Mouse (Mus musculus): Measurements from ENCODE around the gene 3110040N11Rik. TPM values are rescaled to one million over a fixed set of nuclear protein-coding genes. Genes with fewer than 3 reads are reported as not detected.
A peak's percentile ranks its signal among the peaks of the same experiment; 100 is the strongest.
"Not testable (repeated sequence)": the region's sequence is repeated elsewhere in the genome, so short reads cannot be mapped to it uniquely, and the experiment has no call there.

Gene 3110040N11Rik
- total RNA-seq (2014; rRNA removed) (34.7 and 48.7 TPM in 2 replicates), polyA plus RNA-seq (2015; fragmentation: Nextera tagmentation; extraction: Ambion mirVana) (51.3 and 54.6 TPM in 2 replicates)

GRCm38 (mm10) chr7:81789095-81789757, at the start of gene 3110040N11Rik:
TSS of gene 3110040N11Rik (minus strand) at chr7:81789478.
- peak; percentile 94 for ATAC-seq (ENCODE audit: low FRiP score)
- WGBS = under 1% methylated on average over 38 of the region's 38 CpGs
- peak within 1 kb of the TSS; percentile 99 for H3K27ac ChIP-seq (ENCODE audit: low read depth, low read length)
- no peaks in the 10 kb centered on the region for H3K4me1 ChIP-seq (ENCODE audit: insufficient read depth, low read length)
- H3K36me3 ChIP-seq (ENCODE audit: insufficient read depth, low read length) = peaks cover 13% of the 10 kb centered on the region; the same call in 1 of the 2 replicates
- H3K4me2 ChIP-seq (ENCODE audit: low read depth, low read length, poor library complexity, severe bottlenecking) = peak within 1 kb of the TSS; percentile 83
- no peaks in the 10 kb centered on the region for H3K27me3 ChIP-seq (ENCODE audit: insufficient read depth, low read length)
- peak; percentile 82 for TF ChIP-seq CTCF (IDR thresholded peaks at IDR 0.05)
- H3K9me3 ChIP-seq (ENCODE audit: low read length) = no peaks in the 10 kb centered on the region
- H3K4me3 ChIP-seq (ENCODE audit: low read depth, low read length) = peak within 1 kb of the TSS; percentile 52
- peak; percentile 96 for DNase-seq (ENCODE audit: low spot score)
- H3K9ac ChIP-seq (replicated peaks; ENCODE audit: low read length, poor library complexity, severe bottlenecking) = peak within 1 kb of the TSS; percentile 81

- not testable (repeated sequence) for H3K4me2 ChIP-seq (ENCODE audit: low read depth, low read length, poor library complexity, severe bottlenecking); H3K36me3 ChIP-seq (ENCODE audit: insufficient read depth, low read length); H3K9me3 ChIP-seq (ENCODE audit: low read length); H3K9ac ChIP-seq (replicated peaks; ENCODE audit: low read length, poor library complexity, severe bottlenecking); H3K27me3 ChIP-seq (ENCODE audit: insufficient read depth, low read length); H3K4me1 ChIP-seq (ENCODE audit: insufficient read depth, low read length); ATAC-seq (ENCODE audit: low FRiP score); H3K27ac ChIP-seq (ENCODE audit: low read depth, low read length); DNase-seq (ENCODE audit: low spot score); H3K4me3 ChIP-seq (ENCODE audit: low read depth, low read length)
- WGBS = 90% methylated on average over 5 of the region's 5 CpGs
These were observed 48.5 kb upstream of the 3110040N11Rik start for GRCm38 (mm10) chr7:81837771-81838170.

- Histone ChIP-seq H3K36me3 (ENCODE audit: insufficient read depth, low read length) (no peaks in the 10 kb centered on the region), H3K4me3 (ENCODE audit: low read depth, low read length) (no peak overlapping the region), H3K9ac (replicated peaks; ENCODE audit: low read length, poor library complexity, severe bottlenecking) (no peak overlapping the region), H3K4me2 (ENCODE audit: low read depth, low read length, poor library complexity, severe bottlenecking) (no peak overlapping the region), H3K4me1 (ENCODE audit: insufficient read depth, low read length) (no peaks in the 10 kb centered on the region; the same call in 1 of the 2 replicates), H3K27me3 (ENCODE audit: insufficient read depth, low read length) (no peaks in the 10 kb centered on the region), H3K27ac (ENCODE audit: low read depth, low read length) (no peak overlapping the region), H3K9me3 (ENCODE audit: low read length) (no peaks in the 10 kb centered on the region)
- no peak for TF ChIP-seq CTCF (IDR thresholded peaks at IDR 0.05)
- WGBS = 91% methylated on average over 5 of the region's 5 CpGs
- no peak for DNase-seq (ENCODE audit: low spot score)
- ATAC-seq (ENCODE audit: low FRiP score) = no peak
These were observed 46.2 kb upstream of the 3110040N11Rik start for GRCm38 (mm10) chr7:81835430-81835829.

- no peaks in the 10 kb centered on the region for H3K4me1 ChIP-seq (ENCODE audit: insufficient read depth, low read length)
- H3K27ac ChIP-seq (ENCODE audit: low read depth, low read length) = no peak overlapping the region
- no peaks in the 10 kb centered on the region for H3K27me3 ChIP-seq (ENCODE audit: insufficient read depth, low read length)
- ATAC-seq (ENCODE audit: low FRiP score) = no peak
- no peaks in the 10 kb centered on the region for H3K9me3 ChIP-seq (ENCODE audit: low read length)
- no peak for TF ChIP-seq CTCF (IDR thresholded peaks at IDR 0.05)
- H3K4me2 ChIP-seq (ENCODE audit: low read depth, low read length, poor library complexity, severe bottlenecking) = no peak overlapping the region
- H3K9ac ChIP-seq (replicated peaks; ENCODE audit: low read length, poor library complexity, severe bottlenecking) = no peak overlapping the region
- H3K4me3 ChIP-seq (ENCODE audit: low read depth, low read length) = no peak overlapping the region
- no peak for DNase-seq (ENCODE audit: low spot score)
- no peaks in the 10 kb centered on the region for H3K36me3 ChIP-seq (ENCODE audit: insufficient read depth, low read length)
These were observed 45.6 kb upstream of the 3110040N11Rik start for GRCm38 (mm10) chr7:81834847-81835246.

GRCm38 (mm10) chr7:81829379-81829894, 40.2 kb upstream of the 3110040N11Rik start, which contains the start of gene Btbd1:
TSS of gene Btbd1 (minus strand) at chr7:81829431.
- Histone ChIP-seq H3K27me3 (ENCODE audit: insufficient read depth, low read length) (no peaks in the 10 kb centered on the region), H3K9ac (replicated peaks; ENCODE audit: low read length, poor library complexity, severe bottlenecking) (peak within 1 kb of the TSS; percentile 86), H3K4me3 (ENCODE audit: low read depth, low read length) (peak within 1 kb of the TSS; percentile 77), H3K9me3 (ENCODE audit: low read length) (no peaks in the 10 kb centered on the region), H3K4me1 (ENCODE audit: insufficient read depth, low read length) (peaks cover 20% of the 10 kb centered on the region; the same call in 1 of the 2 replicates), H3K36me3 (ENCODE audit: insufficient read depth, low read length) (no peaks in the 10 kb centered on the region), H3K27ac (ENCODE audit: low read depth, low read length) (peak within 1 kb of the TSS; percentile 96), H3K4me2 (ENCODE audit: low read depth, low read length, poor library complexity, severe bottlenecking) (peak within 1 kb of the TSS; percentile 78)
- TF ChIP-seq CTCF (IDR thresholded peaks at IDR 0.05) = no peak
- WGBS = 3% methylated on average over 50 of the region's 58 CpGs
- DNase-seq (ENCODE audit: low spot score) (peak; percentile 93), ATAC-seq (ENCODE audit: low FRiP score) (peak; percentile 92)

Measured in midbrain, postnatal 0 days (tissue).